Mouse (Mus musculus) G1E (cell line): ENCODE results near the gene Irs3. TPM values are rescaled to one million over a fixed set of nuclear protein-coding genes. Genes with fewer than 3 reads are reported as not detected.

ENCODE experiments used
- ATAC-seq: 2 replicates; pipeline ENCODE4 v1.8.0; 2016; ENCODE audit warnings: mild to moderate bottlenecking; ENCODE audit not compliant: insufficient number of reproducible peaks, poor library complexity, low FRiP score, severe bottlenecking; ENCODE audit errors: extremely low read depth
- DNase-seq: peaks from one replicate; pipeline ENCODE4 v3.0.0; 2012; ENCODE audit warnings: low spot score
- H3K27me3 ChIP-seq: 2 replicates; pipeline ENCODE4 v1.6.1; 2012; ENCODE audit warnings: mild to moderate bottlenecking, low read length, inconsistent platforms; ENCODE audit not compliant: insufficient read depth
- H3K36me3 ChIP-seq: replicated peaks from 2 replicates; pipeline ENCODE3; 2012; ENCODE audit warnings: mild to moderate bottlenecking, inconsistent platforms
- H3K4me1 ChIP-seq: 2 replicates; pipeline ENCODE4 v1.6.1; 2012; ENCODE audit warnings: low read depth, low read length, inconsistent platforms, mixed read lengths; ENCODE audit not compliant: insufficient read depth
- H3K4me3 ChIP-seq: 2 replicates; pipeline ENCODE4 v1.5.1; 2012; ENCODE audit warnings: low read depth, mild to moderate bottlenecking, inconsistent platforms, low read length, moderate library complexity, mixed read lengths
- H3K9me3 ChIP-seq: replicated peaks from 2 replicates; pipeline ENCODE4 v1.6.1; 2012; ENCODE audit warnings: inconsistent platforms
- CTCF ChIP-seq: IDR thresholded peaks from 2 replicates; pipeline ENCODE4 v1.5.1; 2012; ENCODE audit warnings: low read depth, low read length, inconsistent platforms, mixed read lengths
- GATA1 ChIP-seq: IDR thresholded peaks from 2 replicates; pipeline ENCODE4 v1.6.1; 2012; ENCODE audit warnings: borderline replicate concordance, low read length, inconsistent platforms, mixed read lengths
- GATA2 ChIP-seq: IDR thresholded peaks from 2 replicates; pipeline ENCODE4 v1.6.1; 2012; ENCODE audit warnings: low read depth, low read length, inconsistent platforms, borderline replicate concordance
- POLR2AphosphoS5 ChIP-seq: IDR thresholded peaks from 2 replicates; pipeline ENCODE4 v1.6.1; 2012; ENCODE audit warnings: low read depth, low read length, inconsistent platforms; ENCODE audit not compliant: insufficient replicate concordance
- TAL1 ChIP-seq: conservative IDR thresholded peaks from 2 replicates; pipeline ENCODE4 v1.6.1; 2012; ENCODE audit warnings: low read depth, low read length, inconsistent platforms, mixed read lengths
- polyA plus RNA-seq: library from polyadenylated mRNA; stranded (reverse); fragments of >175 nt; gene quantifications from 2 replicates; pipeline ENCODE4 v1.2.3, GENCODE M21; 2012
- total RNA-seq, 2 experiments: library from RNA; stranded (forward) in 1 of 2; stranded (reverse) in 1 of 2; fragments of 200-1000 nt in 1 of 2; fragments of >200 nt in 1 of 2; fragmentation: Nextera tagmentation in 1 of 2; gene quantifications; 2 replicates each; pipeline ENCODE4 v1.2.3; 2014 to 2017

Gene Irs3
- total and polyA plus RNA-seq, 3 experiments = 0.11 TPM; not detected in 2

DNA sequence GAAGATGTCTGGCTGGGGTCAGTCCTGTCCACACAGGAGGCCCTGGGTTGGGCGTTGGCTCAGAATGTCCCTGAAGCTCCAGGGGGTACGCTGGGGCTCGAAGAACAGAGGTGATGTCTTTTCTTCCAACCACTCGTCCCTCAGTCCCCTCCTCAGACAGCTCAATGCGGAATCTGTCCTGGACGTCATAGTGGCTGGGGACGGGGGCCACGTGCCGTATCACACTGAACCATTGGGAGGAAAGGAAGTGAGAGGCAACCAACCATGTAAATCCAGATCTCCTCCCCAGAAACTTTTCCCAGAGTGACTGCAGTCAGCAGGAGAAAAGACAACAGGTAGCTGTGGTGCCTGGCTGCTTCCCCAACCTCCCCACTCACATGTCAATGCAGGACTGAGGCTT, 45.9 kb downstream of the Irs3 start:
- no peak for DNase-seq
- peaks cover 57% of the 10 kb centered on the region for H3K4me1 ChIP-seq

DNA sequence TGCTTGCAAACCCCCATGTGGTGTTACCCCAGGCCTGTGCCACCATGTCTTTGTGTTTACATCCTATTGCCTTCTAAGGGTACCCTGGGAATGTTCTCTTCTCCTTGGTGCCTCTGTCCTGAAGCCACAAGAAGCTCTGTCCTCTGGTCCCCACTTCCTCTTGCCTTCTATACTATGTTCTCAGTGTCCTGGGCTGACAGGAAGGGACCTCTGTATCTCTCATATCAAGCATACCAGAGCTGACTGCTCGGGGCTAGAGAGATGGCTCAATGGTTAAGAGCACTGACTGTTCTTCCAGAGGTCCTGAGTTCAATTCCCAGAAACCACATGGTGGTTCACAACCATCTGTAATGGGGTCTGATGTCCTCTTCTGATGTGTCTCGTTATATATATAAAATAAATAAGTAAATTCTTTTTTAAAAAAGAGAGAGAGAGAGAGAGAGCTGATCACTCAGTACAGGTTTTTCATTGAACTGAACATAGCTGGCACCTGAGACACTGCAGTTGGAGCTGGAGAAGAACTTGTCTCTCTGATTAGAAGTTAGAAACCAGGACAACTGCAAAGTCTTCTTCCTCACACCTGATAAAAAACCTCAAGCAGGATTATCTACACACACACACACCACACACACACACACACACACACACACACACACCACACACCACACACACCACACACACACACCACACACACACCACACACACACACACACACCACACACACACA, 47.3 kb downstream of the Irs3 start:
- TF ChIP-seq CTCF (no peak), POLR2AphosphoS5 (no peak), GATA1 (no peak), GATA2 (no peak), TAL1 (no peak)
- Histone ChIP-seq H3K36me3 (peaks cover 32% of the 10 kb centered on the region), H3K27me3 (no peaks in the 10 kb centered on the region), H3K9me3 (no peaks in the 10 kb centered on the region), H3K4me1 (peaks cover 49% of the 10 kb centered on the region), H3K4me3 (peak overlapping the region; percentile 44; the same call in 1 of the 2 replicates)
- no peak for ATAC-seq
- DNase-seq = no peak

More for the DNA sequence above, 45.9 kb downstream of the Irs3 start:
- Histone ChIP-seq H3K4me3 (peak overlapping the region; percentile 76), H3K36me3 (peaks cover 34% of the 10 kb centered on the region), H3K27me3 (no peaks in the 10 kb centered on the region), H3K9me3 (no peaks in the 10 kb centered on the region)
- no peak for TF ChIP-seq GATA1
- no peak for TF ChIP-seq POLR2AphosphoS5
- TF ChIP-seq TAL1 = no peak
- TF ChIP-seq CTCF = no peak
- TF ChIP-seq GATA2 = no peak
- no peak for ATAC-seq

DNA sequence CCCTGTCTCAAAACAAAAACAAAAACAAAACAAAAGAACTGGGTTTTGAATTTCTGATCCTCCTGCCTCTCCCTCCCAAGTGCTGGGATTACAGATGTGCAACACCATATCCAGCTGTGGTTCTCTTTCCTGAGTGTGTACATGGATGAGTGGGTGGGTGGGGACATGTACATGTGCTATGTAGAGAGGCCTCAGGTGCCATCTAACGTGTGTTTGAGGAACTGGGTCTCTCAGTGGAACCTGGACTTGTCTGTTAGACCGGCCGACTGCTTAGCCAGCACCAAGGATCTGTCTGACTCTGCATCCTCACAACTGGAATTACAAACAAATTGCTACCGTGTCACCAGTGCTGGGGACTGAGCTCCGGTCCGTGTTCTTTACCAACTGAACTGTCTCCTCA, 47.9 kb downstream of the Irs3 start:
- Histone ChIP-seq H3K36me3 (peaks cover 32% of the 10 kb centered on the region), H3K4me1 (peaks cover 43% of the 10 kb centered on the region), H3K9me3 (no peaks in the 10 kb centered on the region), H3K27me3 (no peaks in the 10 kb centered on the region), H3K4me3 (no peak overlapping the region)
- no peak for DNase-seq
- no peak for ATAC-seq
- TF ChIP-seq TAL1 (no peak), GATA1 (no peak), CTCF (no peak), POLR2AphosphoS5 (no peak), GATA2 (no peak)

DNA sequence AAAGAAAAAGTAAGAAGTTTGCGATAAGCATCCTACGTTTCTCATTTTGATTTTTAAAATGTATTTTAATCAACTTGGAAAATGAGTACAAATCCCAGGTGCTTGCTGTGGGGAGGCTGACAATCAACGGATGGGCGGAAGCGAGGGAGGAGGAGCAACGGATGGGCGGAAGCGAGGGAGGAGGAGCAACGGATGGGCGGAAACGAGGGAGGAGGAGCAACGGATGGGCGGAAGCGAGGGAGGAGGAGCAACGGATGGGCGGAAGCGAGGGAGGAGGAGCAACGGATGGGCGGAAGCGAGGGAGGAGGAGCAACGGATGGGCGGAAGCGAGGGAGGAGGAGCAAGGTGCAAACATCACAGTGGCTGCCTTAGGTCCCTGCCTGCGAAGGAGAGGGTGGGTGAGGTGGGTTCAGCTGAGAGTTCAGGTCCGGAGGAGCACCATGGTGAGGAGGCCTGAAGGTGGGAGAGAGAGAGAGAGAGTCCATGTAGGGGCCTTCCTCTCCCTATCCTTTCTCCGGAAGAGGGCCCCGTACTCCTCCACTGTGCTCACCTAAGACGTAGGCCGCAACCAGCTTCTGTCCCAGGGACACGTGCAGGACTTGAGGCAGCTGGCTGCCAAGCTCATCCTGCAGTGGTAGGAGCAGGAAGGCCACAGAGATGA, 48.8 kb downstream of the Irs3 start:
- H3K4me3 ChIP-seq = peak overlapping the region; percentile 58; the same call in 1 of the 2 replicates

DNA sequence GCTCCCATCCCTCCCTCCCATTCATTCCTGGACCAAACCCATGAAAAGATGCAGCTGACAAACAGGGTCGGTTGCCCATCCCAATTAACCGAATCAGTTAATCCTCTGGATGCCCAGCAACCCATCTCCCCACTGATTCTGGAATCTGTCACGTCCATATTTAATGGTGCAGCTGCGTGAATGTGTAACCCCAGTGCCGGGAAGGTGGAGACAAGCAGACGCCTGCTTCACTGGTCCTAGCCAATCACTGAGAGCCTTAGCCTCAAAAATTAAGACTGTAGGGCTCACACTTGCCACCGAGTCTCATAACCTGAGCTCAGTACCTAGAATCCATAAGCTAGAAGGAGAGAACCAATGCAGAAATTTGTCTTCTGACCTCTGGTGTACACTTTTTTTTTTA, 49.6 kb downstream of the Irs3 start:
- no peak for TF ChIP-seq GATA1
- no peak for DNase-seq
- Histone ChIP-seq H3K4me3 (no peak overlapping the region), H3K9me3 (no peaks in the 10 kb centered on the region), H3K4me1 (peaks cover 38% of the 10 kb centered on the region), H3K36me3 (peaks cover 32% of the 10 kb centered on the region), H3K27me3 (0 out of 2 replicates have a peak, but pooled peaks cover 2% of the 10 kb centered on the region)
- ATAC-seq = no peak

More for the DNA sequence above, 48.8 kb downstream of the Irs3 start:
- 0 out of 2 replicates have a peak, but pooled peaks cover 1% of the 10 kb centered on the region for H3K27me3 ChIP-seq
- ATAC-seq (no peak), DNase-seq (no peak)
- H3K36me3 ChIP-seq = peaks cover 32% of the 10 kb centered on the region
- peaks cover 38% of the 10 kb centered on the region for H3K4me1 ChIP-seq
- H3K9me3 ChIP-seq = no peaks in the 10 kb centered on the region
- TF ChIP-seq TAL1 (no peak), GATA1 (no peak), CTCF (no peak), GATA2 (no peak), POLR2AphosphoS5 (no peak)

Other genes starting within 250 kb of the Irs3 start
Only the 20 nearest of the 22 such genes appear.
- not detected in 2 replicates for gene Zan, start 168.7 kb downstream of the Irs3 start, total RNA-seq (2014; fragmentation: Nextera tagmentation)
- gene Zan, start 168.7 kb downstream of the Irs3 start, total RNA-seq (2017) = 0.12 and 0.22 TPM in 2 replicates
- 0.02 TPM in 1 of 2 replicates, not detected in the other for gene Zan, start 168.7 kb downstream of the Irs3 start, polyA plus RNA-seq
- gene Pop7, start 143.2 kb downstream of the Irs3 start, total RNA-seq (2014; fragmentation: Nextera tagmentation) = 9.0 and 14.1 TPM in 2 replicates
- gene Pop7, start 143.2 kb downstream of the Irs3 start, total RNA-seq (2017) = 29.3 and 33.2 TPM in 2 replicates
- gene Pop7, start 143.2 kb downstream of the Irs3 start, polyA plus RNA-seq = 39.8 and 55.7 TPM in 2 replicates
- 23.2 and 30.3 TPM in 2 replicates for gene Gigyf1, start 127.2 kb downstream of the Irs3 start, total RNA-seq (2014; fragmentation: Nextera tagmentation)
- 6.8 and 7.0 TPM in 2 replicates for gene Gigyf1, start 127.2 kb downstream of the Irs3 start, total RNA-seq (2017)
- 49.0 and 50.4 TPM in 2 replicates for gene Gigyf1, start 127.2 kb downstream of the Irs3 start, polyA plus RNA-seq
- gene Epo, start 112.5 kb downstream of the Irs3 start, total RNA-seq (2014; fragmentation: Nextera tagmentation) = not detected in 2 replicates
- not detected in 2 replicates for gene Epo, start 112.5 kb downstream of the Irs3 start, total RNA-seq (2017)
- not detected in 2 replicates for gene Epo, start 112.5 kb downstream of the Irs3 start, polyA plus RNA-seq
- gene Gnb2, start 112.2 kb downstream of the Irs3 start, total RNA-seq (2014; fragmentation: Nextera tagmentation) = 229 and 302 TPM in 2 replicates
- 255 and 347 TPM in 2 replicates for gene Gnb2, start 112.2 kb downstream of the Irs3 start, total RNA-seq (2017)
- 501 and 571 TPM in 2 replicates for gene Gnb2, start 112.2 kb downstream of the Irs3 start, polyA plus RNA-seq
- not detected in 2 replicates for gene Actl6b, start 92.2 kb downstream of the Irs3 start, total RNA-seq (2014; fragmentation: Nextera tagmentation)
- gene Actl6b, start 92.2 kb downstream of the Irs3 start, total RNA-seq (2017) = 0.11 TPM in 1 of 2 replicates, not detected in the other
- gene Actl6b, start 92.2 kb downstream of the Irs3 start, polyA plus RNA-seq = not detected in 2 replicates
- gene Tfr2, start 75.9 kb downstream of the Irs3 start, total RNA-seq (2014; fragmentation: Nextera tagmentation) = 193 and 194 TPM in 2 replicates
- 52.6 and 67.3 TPM in 2 replicates for gene Tfr2, start 75.9 kb downstream of the Irs3 start, total RNA-seq (2017)
- 87.3 and 117 TPM in 2 replicates for gene Tfr2, start 75.9 kb downstream of the Irs3 start, polyA plus RNA-seq
- gene Mospd3, start 44.7 kb downstream of the Irs3 start, total RNA-seq (2014; fragmentation: Nextera tagmentation) = 58.9 and 61.2 TPM in 2 replicates
- gene Mospd3, start 44.7 kb downstream of the Irs3 start, total RNA-seq (2017) = 3.8 and 5.4 TPM in 2 replicates
- 316 and 504 TPM in 2 replicates for gene Mospd3, start 44.7 kb downstream of the Irs3 start, polyA plus RNA-seq
- not detected in 2 replicates for gene Pcolce, start 31.9 kb downstream of the Irs3 start, total RNA-seq (2014; fragmentation: Nextera tagmentation)
- 0.16 and 0.23 TPM in 2 replicates for gene Pcolce, start 31.9 kb downstream of the Irs3 start, total RNA-seq (2017)
- gene Pcolce, start 31.9 kb downstream of the Irs3 start, polyA plus RNA-seq = 0.08 and 0.17 TPM in 2 replicates
- gene Fbxo24, start 16.7 kb downstream of the Irs3 start, total RNA-seq (2014; fragmentation: Nextera tagmentation) = not detected in 2 replicates
- 0.06 and 0.11 TPM in 2 replicates for gene Fbxo24, start 16.7 kb downstream of the Irs3 start, total RNA-seq (2017)
- gene Fbxo24, start 16.7 kb downstream of the Irs3 start, polyA plus RNA-seq = 0.05 and 0.06 TPM in 2 replicates
- gene Lrch4, start 16.6 kb downstream of the Irs3 start, total RNA-seq (2014; fragmentation: Nextera tagmentation) = 92.8 and 98.9 TPM in 2 replicates
- gene Lrch4, start 16.6 kb downstream of the Irs3 start, total RNA-seq (2017) = 20.6 and 23.3 TPM in 2 replicates
- gene Lrch4, start 16.6 kb downstream of the Irs3 start, polyA plus RNA-seq = 192 and 269 TPM in 2 replicates
- gene Gm20605, start 16.5 kb downstream of the Irs3 start, total RNA-seq (2014; fragmentation: Nextera tagmentation) = 27.2 and 44.5 TPM in 2 replicates
- 9.5 and 11.4 TPM in 2 replicates for gene Gm20605, start 16.5 kb downstream of the Irs3 start, total RNA-seq (2017)
- gene Gm20605, start 16.5 kb downstream of the Irs3 start, polyA plus RNA-seq = 11.0 and 14.5 TPM in 2 replicates
- 39.2 and 56.5 TPM in 2 replicates for gene Sap25, start 4.4 kb downstream of the Irs3 start, total RNA-seq (2014; fragmentation: Nextera tagmentation)
- 7.9 and 10.5 TPM in 2 replicates for gene Sap25, start 4.4 kb downstream of the Irs3 start, total RNA-seq (2017)
- 41.8 and 58.3 TPM in 2 replicates for gene Sap25, start 4.4 kb downstream of the Irs3 start, polyA plus RNA-seq
- 20.2 and 47.1 TPM in 2 replicates for gene Agfg2, start 39.0 kb upstream of the Irs3 start, total RNA-seq (2014; fragmentation: Nextera tagmentation)
- gene Agfg2, start 39.0 kb upstream of the Irs3 start, total RNA-seq (2017) = 25.0 and 26.1 TPM in 2 replicates
- gene Agfg2, start 39.0 kb upstream of the Irs3 start, polyA plus RNA-seq = 102 and 115 TPM in 2 replicates
- 0.90 and 1.0 TPM in 2 replicates for gene Nyap1, start 95.9 kb upstream of the Irs3 start, total RNA-seq (2014; fragmentation: Nextera tagmentation)
- 0.38 and 0.70 TPM in 2 replicates for gene Nyap1, start 95.9 kb upstream of the Irs3 start, total RNA-seq (2017)
- 2.8 and 3.0 TPM in 2 replicates for gene Nyap1, start 95.9 kb upstream of the Irs3 start, polyA plus RNA-seq
- 90.8 and 114 TPM in 2 replicates for gene Tsc22d4, start 100.0 kb upstream of the Irs3 start, total RNA-seq (2014; fragmentation: Nextera tagmentation)
- 74.5 and 93.5 TPM in 2 replicates for gene Tsc22d4, start 100.0 kb upstream of the Irs3 start, total RNA-seq (2017)
- 404 and 491 TPM in 2 replicates for gene Tsc22d4, start 100.0 kb upstream of the Irs3 start, polyA plus RNA-seq
- 202 and 204 TPM in 2 replicates for gene Ppp1r35, start 133.1 kb upstream of the Irs3 start, total RNA-seq (2014; fragmentation: Nextera tagmentation)
- gene Ppp1r35, start 133.1 kb upstream of the Irs3 start, total RNA-seq (2017) = 28.2 and 35.6 TPM in 2 replicates
- 121 and 153 TPM in 2 replicates for gene Ppp1r35, start 133.1 kb upstream of the Irs3 start, polyA plus RNA-seq
- 51.3 and 53.9 TPM in 2 replicates for gene Mepce, start 141.9 kb upstream of the Irs3 start, total RNA-seq (2014; fragmentation: Nextera tagmentation)
- gene Mepce, start 141.9 kb upstream of the Irs3 start, total RNA-seq (2017) = 22.3 and 27.8 TPM in 2 replicates
- 173 and 216 TPM in 2 replicates for gene Mepce, start 141.9 kb upstream of the Irs3 start, polyA plus RNA-seq
- gene Zcwpw1, start 142.1 kb upstream of the Irs3 start, total RNA-seq (2014; fragmentation: Nextera tagmentation) = 8.4 and 9.9 TPM in 2 replicates
- 10.5 and 12.9 TPM in 2 replicates for gene Zcwpw1, start 142.1 kb upstream of the Irs3 start, total RNA-seq (2017)
- gene Zcwpw1, start 142.1 kb upstream of the Irs3 start, polyA plus RNA-seq = 0.15 and 0.34 TPM in 2 replicates
- not detected in 2 replicates for gene Pilra, start 190.6 kb upstream of the Irs3 start, total RNA-seq (2014; fragmentation: Nextera tagmentation)
- 3.4 and 5.1 TPM in 2 replicates for gene Pilra, start 190.6 kb upstream of the Irs3 start, total RNA-seq (2017)
- gene Pilra, start 190.6 kb upstream of the Irs3 start, polyA plus RNA-seq = 0.02 TPM in 1 of 2 replicates, not detected in the other